Mouse (Mus musculus) thymus, postnatal 25 days (tissue): Measurements from ENCODE around the gene Hspbap1.

Experiments used
- DNase-seq: peaks from one replicate; pipeline ENCODE4 v3.0.0; 2022

The Hspbap1 gene

GRCm38 (mm10) chr16:35769878-35770657, at the start of gene Hspbap1:
TSS of gene Hspbap1 (plus strand) at chr16:35770375.
- peak; percentile 94 for DNase-seq

- DNase-seq, result no peak
These were observed 45.6 kb upstream of the Hspbap1 start for GRCm38 (mm10) chr16:35724561-35724960.

- DNase-seq, result no peak
These were observed 43.6 kb upstream of the Hspbap1 start for GRCm38 (mm10) chr16:35726601-35727000.

- DNase-seq, result no peak
These were observed 40.9 kb upstream of the Hspbap1 start for GRCm38 (mm10) chr16:35729151-35729738.

GRCm38 (mm10) chr16:35732096-35732495, 38.1 kb upstream of the Hspbap1 start:
- no peak for DNase-seq

- DNase-seq, result peak; percentile 85
These were observed 36.1 kb upstream of the Hspbap1 start for GRCm38 (mm10) chr16:35734038-35734437.

GRCm38 (mm10) chr16:35738096-35738767, 31.9 kb upstream of the Hspbap1 start:
- no peak for DNase-seq

GRCm38 (mm10) chr16:35739548-35739947, 30.6 kb upstream of the Hspbap1 start:
- DNase-seq, result no peak

GRCm38 (mm10) chr16:35740357-35740756, 29.8 kb upstream of the Hspbap1 start:
- no peak for DNase-seq

- no peak for DNase-seq
These were observed 29.2 kb upstream of the Hspbap1 start for GRCm38 (mm10) chr16:35740943-35741342.

GRCm38 (mm10) chr16:35741621-35742020, 28.6 kb upstream of the Hspbap1 start:
- peak; percentile 50 for DNase-seq

GRCm38 (mm10) chr16:35742251-35742937, 27.8 kb upstream of the Hspbap1 start:
- DNase-seq, result peak; percentile 50

GRCm38 (mm10) chr16:35747417-35748236, 22.5 kb upstream of the Hspbap1 start:
- peak; percentile 86 for DNase-seq

- DNase-seq, result no peak
These were observed 22.0 kb upstream of the Hspbap1 start for GRCm38 (mm10) chr16:35748237-35748603.

GRCm38 (mm10) chr16:35749385-35749784, 20.8 kb upstream of the Hspbap1 start:
- no peak for DNase-seq

- no peak for DNase-seq
These were observed 18.3 kb upstream of the Hspbap1 start for GRCm38 (mm10) chr16:35751841-35752240.

- DNase-seq, result no peak
These were observed 16.2 kb upstream of the Hspbap1 start for GRCm38 (mm10) chr16:35753926-35754325.

GRCm38 (mm10) chr16:35755502-35756334, 14.5 kb upstream of the Hspbap1 start:
- no peak for DNase-seq

- DNase-seq, result no peak
These were observed 13.5 kb upstream of the Hspbap1 start for GRCm38 (mm10) chr16:35756697-35757096.

GRCm38 (mm10) chr16:35759401-35759800, 10.8 kb upstream of the Hspbap1 start:
- DNase-seq, result no peak

- DNase-seq, result no peak
These were observed 6.4 kb upstream of the Hspbap1 start for GRCm38 (mm10) chr16:35763590-35764296.
